Mouse (Mus musculus) CH12.LX (cell line): ENCODE measurements around the gene Slfn8. TPM values are rescaled to one million over a fixed set of nuclear protein-coding genes. Genes with fewer than 3 reads are reported as not detected.
A peak's percentile ranks its signal among the peaks of the same experiment; 100 is the strongest.

Source experiments
- DNase-seq: peaks from one replicate; pipeline ENCODE4 v3.0.0-alpha.2; 2013; ENCODE audit errors: extremely low read depth
- H3K27ac ChIP-seq: 2 replicates; pipeline ENCODE4 v1.5.1; 2012; ENCODE audit warnings: low read depth, mild to moderate bottlenecking, control low read depth, moderate library complexity; ENCODE audit not compliant: insufficient read depth
- H3K27me3 ChIP-seq: replicated peaks from 2 replicates; pipeline ENCODE3; 2012; ENCODE audit warnings: inconsistent platforms
- H3K36me3 ChIP-seq, 2 experiments: replicated peaks in 1 of 2; 2 replicates each; pipeline versions ENCODE3 to v1.6.1; 2012; ENCODE audit warnings: inconsistent platforms in 1 of 2, low read length in 1 of 2, mild to moderate bottlenecking in 1 of 2, mixed read lengths in 1 of 2, moderate library complexity in 1 of 2; ENCODE audit not compliant: control insufficient read depth in 1 of 2, insufficient read depth in 1 of 2
- H3K4me1 ChIP-seq, 2 experiments: 2 replicates each; pipeline ENCODE4 v1.6.1; 2012; ENCODE audit warnings: inconsistent platforms in 1 of 2, moderate library complexity in 1 of 2; ENCODE audit not compliant: insufficient read depth in 2 of 2, control insufficient read depth in 1 of 2
- H3K4me2 ChIP-seq: 2 replicates; pipeline ENCODE4 v1.6.1; 2012; ENCODE audit warnings: low read depth, mild to moderate bottlenecking, control low read depth; ENCODE audit not compliant: poor library complexity, insufficient read depth, severe bottlenecking
- H3K4me3 ChIP-seq, 3 experiments: fragments of 150-350 bp in 1 of 3; sonication (generic) in 1 of 3; replicated peaks in 1 of 3; 2 replicates each; pipeline versions ENCODE3 to v1.5.1; 2011 to 2012; ENCODE audit warnings: low read depth in 2 of 3, low read length in 2 of 3, mild to moderate bottlenecking in 2 of 3, moderate library complexity in 2 of 3, control low read depth in 1 of 3, improper control_type of control experiment in 1 of 3, inconsistent platforms in 1 of 3, mixed read lengths in 1 of 3; ENCODE audit not compliant: poor library complexity in 1 of 3
- H3K79me2 ChIP-seq: replicated peaks from 2 replicates; pipeline ENCODE4 v1.6.1; 2012; ENCODE audit warnings: mild to moderate bottlenecking, moderate library complexity; ENCODE audit not compliant: control insufficient read depth, poor library complexity, insufficient read depth, severe bottlenecking; ENCODE audit errors: extremely low read depth
- H3K9ac ChIP-seq: 2 replicates; pipeline ENCODE4 v1.6.1; 2012; ENCODE audit warnings: low read depth, mild to moderate bottlenecking, control low read depth, moderate library complexity; ENCODE audit not compliant: insufficient read depth
- H3K9me3 ChIP-seq: replicated peaks from 2 replicates; pipeline ENCODE3; 2012; ENCODE audit warnings: low read length, inconsistent platforms, mixed read lengths
- BHLHE40 ChIP-seq: IDR thresholded peaks from 2 replicates; pipeline ENCODE4 v1.6.1; 2011; ENCODE audit warnings: mild to moderate bottlenecking, low read depth, low read length, improper control_type of control experiment
- CHD1 ChIP-seq: IDR thresholded peaks from 2 replicates; pipeline ENCODE4 v1.6.1; 2012; ENCODE audit warnings: low read depth, low read length, improper control_type of control experiment, inconsistent platforms
- CHD2 ChIP-seq: IDR thresholded peaks from 2 replicates; pipeline ENCODE4 v1.6.1; 2011; ENCODE audit warnings: low read length, improper control_type of control experiment
- E2F4 ChIP-seq: IDR thresholded peaks from 2 replicates; pipeline ENCODE4 v1.6.1; 2011; ENCODE audit warnings: low read depth, low read length, improper control_type of control experiment; ENCODE audit not compliant: insufficient replicate concordance
- ELF1 ChIP-seq: IDR thresholded peaks from 2 replicates; pipeline ENCODE4 v1.6.1; 2014; ENCODE audit warnings: low read depth, mild to moderate bottlenecking, inconsistent platforms, low read length, improper control_type of control experiment
- EP300 ChIP-seq: IDR thresholded peaks from 2 replicates; pipeline ENCODE4 v1.6.1; 2011; ENCODE audit warnings: low read length, improper control_type of control experiment
- HCFC1 ChIP-seq: IDR thresholded peaks from 2 replicates; pipeline ENCODE4 v1.6.1; 2012; ENCODE audit warnings: low read depth, mild to moderate bottlenecking, inconsistent platforms, low read length, improper control_type of control experiment
- IRF4 ChIP-seq: IDR thresholded peaks from 2 replicates; pipeline ENCODE4 v1.6.1; 2014; ENCODE audit warnings: low read depth, mild to moderate bottlenecking, inconsistent platforms, low read length, improper control_type of control experiment
- JUN ChIP-seq: IDR thresholded peaks from 2 replicates; pipeline ENCODE4 v1.6.1; 2011; ENCODE audit warnings: low read depth, mild to moderate bottlenecking, low read length, improper control_type of control experiment, moderate library complexity; ENCODE audit not compliant: insufficient read depth
- JUND ChIP-seq: conservative IDR thresholded peaks from 2 replicates; pipeline ENCODE4 v1.6.1; 2011; ENCODE audit warnings: low read depth, low read length, improper control_type of control experiment
- MAFK ChIP-seq: IDR thresholded peaks from 2 replicates; pipeline ENCODE4 v1.6.1; 2011; ENCODE audit warnings: low read length, improper control_type of control experiment; ENCODE audit not compliant: insufficient replicate concordance
- MAX ChIP-seq: IDR thresholded peaks from 2 replicates; pipeline ENCODE4 v1.6.1; 2011; ENCODE audit warnings: low read length, improper control_type of control experiment
- MAZ ChIP-seq: IDR thresholded peaks from 2 replicates; pipeline ENCODE4 v1.6.1; 2012; ENCODE audit warnings: low read depth, mild to moderate bottlenecking, inconsistent platforms, low read length, improper control_type of control experiment, moderate library complexity
- MEF2A ChIP-seq: IDR thresholded peaks from 2 replicates; pipeline ENCODE4 v1.6.1; 2014; ENCODE audit warnings: low read depth, mild to moderate bottlenecking, inconsistent platforms, low read length, improper control_type of control experiment, borderline replicate concordance
- MXI1 ChIP-seq: IDR thresholded peaks from 2 replicates; pipeline ENCODE4 v1.6.1; 2011; ENCODE audit warnings: mild to moderate bottlenecking, low read depth, low read length, improper control_type of control experiment
- NELFE ChIP-seq: IDR thresholded peaks from 2 replicates; pipeline ENCODE4 v1.6.1; 2011; ENCODE audit warnings: low read depth, low read length, improper control_type of control experiment
- PAX5 ChIP-seq: IDR thresholded peaks from 2 replicates; pipeline ENCODE4 v1.6.1; 2012; ENCODE audit warnings: low read length, inconsistent platforms, mixed read lengths
- POLR2A ChIP-seq: IDR thresholded peaks from 2 replicates; pipeline ENCODE4 v1.6.1; 2011; ENCODE audit warnings: low read depth, mild to moderate bottlenecking, improper control_type of control experiment, low read length
- POLR2AphosphoS2 ChIP-seq: IDR thresholded peaks from 2 replicates; pipeline ENCODE4 v1.6.1; 2011; ENCODE audit warnings: low read depth, low read length, improper control_type of control experiment
- RAD21 ChIP-seq: IDR thresholded peaks from 2 replicates; pipeline ENCODE4 v1.6.1; 2011; ENCODE audit warnings: low read depth, mild to moderate bottlenecking, low read length, improper control_type of control experiment, moderate library complexity
- SIN3A ChIP-seq: IDR thresholded peaks from 2 replicates; pipeline ENCODE4 v1.6.1; 2012; ENCODE audit warnings: low read length, improper control_type of control experiment, inconsistent platforms
- SMC3 ChIP-seq: IDR thresholded peaks from 2 replicates; pipeline ENCODE4 v1.6.1; 2011; ENCODE audit warnings: low read depth, low read length, improper control_type of control experiment
- TCF12 ChIP-seq: IDR thresholded peaks from 2 replicates; pipeline ENCODE4 v1.6.1; 2014; ENCODE audit warnings: low read depth, mild to moderate bottlenecking, inconsistent platforms, low read length, improper control_type of control experiment
- UBTF ChIP-seq: IDR thresholded peaks from 2 replicates; pipeline ENCODE4 v1.6.1; 2012; ENCODE audit warnings: low read depth, mild to moderate bottlenecking, inconsistent platforms, low read length, improper control_type of control experiment, moderate library complexity
- USF1 ChIP-seq: IDR thresholded peaks from 2 replicates; pipeline ENCODE4 v1.6.1; 2014; ENCODE audit warnings: low read depth, mild to moderate bottlenecking, inconsistent platforms, low read length, improper control_type of control experiment
- USF2 ChIP-seq: conservative IDR thresholded peaks from 2 replicates; pipeline ENCODE4 v1.6.1; 2011; ENCODE audit warnings: low read depth, low read length, improper control_type of control experiment
- ZC3H11A ChIP-seq: IDR thresholded peaks from 2 replicates; pipeline ENCODE4 v1.6.1; 2012; ENCODE audit warnings: low read depth, mild to moderate bottlenecking, inconsistent platforms, low read length, improper control_type of control experiment
- ZKSCAN1 ChIP-seq: IDR thresholded peaks from 2 replicates; pipeline ENCODE4 v1.6.1; 2012; ENCODE audit warnings: low read depth, inconsistent platforms, low read length, improper control_type of control experiment, borderline replicate concordance
- ZMIZ1 ChIP-seq: IDR thresholded peaks from 2 replicates; pipeline ENCODE4 v1.6.1; 2012; ENCODE audit warnings: low read depth, mild to moderate bottlenecking, inconsistent platforms, low read length, improper control_type of control experiment
- dilution Hi-C: fragments of 300-500 bp; cut with MboI; formaldehyde crosslinking; loops from 2 replicates; pipeline ENCODE4 v1.14.3; 2020; ENCODE audit warnings: low sequenced_read_pairs; ENCODE audit not compliant: extremely low pct_unique_long_range_greater_than_20kb, extremely low pct_ligation_motif_present
- in situ Hi-C: fragments of 300-500 bp; cut with MboI; formaldehyde crosslinking; loops from 3 replicates; pipeline ENCODE4 v1.14.3; 2019; ENCODE audit warnings: low sequenced_read_pairs, low pct_ligation_motif_present, low pct_unique_long_range_greater_than_20kb, mixed read lengths
- polyA plus RNA-seq: library from polyadenylated mRNA; unstranded; fragments of >175 nt; gene quantifications from 2 replicates; pipeline ENCODE4 v1.2.1, GENCODE M21; 2012; ENCODE audit warnings: low read depth; ENCODE audit not compliant: insufficient read length
- total RNA-seq, 2 experiments: library from RNA; depleted of rRNA; stranded (reverse); fragments of 300-350 nt in 1 of 2; fragments of >200 nt in 1 of 2; gene quantifications; 2 replicates each; pipeline ENCODE4 v1.2.3; 2012 to 2014

Gene Slfn8
- total and polyA plus RNA-seq, 3 experiments, result 3.4 to 6.3 (median 4.1) TPM

DNA sequence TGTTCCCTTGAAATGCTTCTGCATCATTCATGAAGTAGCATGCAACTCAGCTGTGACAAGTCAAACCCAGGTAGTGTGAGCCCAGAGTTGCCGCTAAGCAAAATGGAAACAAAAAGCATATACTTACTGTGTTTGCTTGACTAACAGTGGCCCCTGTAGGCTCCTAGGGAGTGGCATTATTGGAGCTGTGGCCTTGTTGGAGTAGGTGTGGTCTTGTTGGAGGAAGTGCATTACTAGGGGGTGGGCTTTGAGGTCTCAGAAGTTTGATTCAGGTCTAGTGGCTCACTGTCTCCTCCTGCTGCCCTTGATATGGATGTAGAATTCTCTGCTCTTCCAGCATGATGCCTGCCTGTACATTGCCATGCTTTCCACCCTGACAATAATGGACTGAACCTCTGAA lies 19.7 kb upstream of the Slfn8 start (continued):
- TF ChIP-seq POLR2A (peak; percentile 84), ZKSCAN1 (no peak), UBTF (no peak), ZC3H11A (0 out of 2 replicates have a peak, but pooled peaks have one; percentile 25), MXI1 (peak; percentile 83)

DNA sequence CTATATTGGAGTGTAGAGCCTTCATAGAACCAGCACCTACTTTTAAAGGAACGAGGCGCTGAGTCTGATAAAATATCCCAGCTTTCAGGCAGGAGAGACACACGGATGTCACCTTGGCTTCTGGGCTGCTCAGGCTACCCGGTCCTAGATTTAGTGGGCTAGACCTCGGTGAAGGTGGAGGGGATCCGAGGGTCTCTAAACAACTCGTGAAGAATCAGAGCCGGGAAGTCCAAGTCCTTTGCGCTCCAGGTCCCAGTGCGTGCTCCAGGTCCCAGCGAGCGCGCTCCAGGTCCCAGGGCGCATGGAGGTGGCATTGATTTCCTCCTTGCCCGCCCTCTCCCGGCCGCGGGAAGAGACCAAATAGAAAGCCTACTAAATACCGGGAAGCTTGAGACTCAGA lies 19.2 kb upstream of the Slfn8 start:
- H3K9me3 ChIP-seq, result peaks cover 17% of the 10 kb centered on the region
- H3K36me3 ChIP-seq, result peaks cover 16 to 28% of the 10 kb centered on the region in 2 experiments
- peaks cover 7 to 35% of the 10 kb centered on the region in 2 experiments for H3K4me1 ChIP-seq
- dilution Hi-C loops, result no loop called here
- peak; percentile 27 for DNase-seq
- no peaks in the 10 kb centered on the region for H3K27me3 ChIP-seq
- peak overlapping the region; percentile 67 to 79 (median 69) for H3K4me3 ChIP-seq
- TF ChIP-seq POLR2A (no peak), MAFK (no peak), MXI1 (0 out of 2 replicates have a peak, but pooled peaks have one; percentile 24)
- H3K79me2 ChIP-seq, result no peaks in the 10 kb centered on the region
- peak overlapping the region; percentile 72 for H3K4me2 ChIP-seq
- in situ Hi-C loops, result loop anchor here (10.0 kb wide), 1 partner anchor 175 kb away; no protein-coding TSS in a partner anchor
- H3K27ac ChIP-seq, result peak overlapping the region; percentile 91
- H3K9ac ChIP-seq, result peak overlapping the region; percentile 97

GRCm38 (mm10) chr11:83039156-83039555 lies 18.5 kb upstream of the Slfn8 start:
- H3K27ac ChIP-seq, result peak overlapping the region; percentile 70
- dilution Hi-C loops, result no loop called here
- 0 out of 2 replicates have a peak, but pooled peaks have one; percentile 8 for TF ChIP-seq POLR2A
- peak; percentile 42; the same call in 1 of the 2 replicates for TF ChIP-seq HCFC1
- peak; percentile 73 for TF ChIP-seq BHLHE40
- peak; percentile 87 for TF ChIP-seq JUN
- no peak for TF ChIP-seq E2F4
- peak; percentile 90 for TF ChIP-seq EP300
- peak; percentile 71 for TF ChIP-seq ELF1
- no peak for TF ChIP-seq PAX5
- no peak for TF ChIP-seq UBTF
- TF ChIP-seq MEF2A, result peak; percentile 83
- peak; percentile 95 for TF ChIP-seq IRF4
- TF ChIP-seq TCF12, result peak; percentile 82
- no peak for TF ChIP-seq ZKSCAN1
- TF ChIP-seq CHD1, result peak; percentile 89
- no peak for TF ChIP-seq MXI1
- peak; percentile 80; the same call in 1 of the 2 replicates for TF ChIP-seq MAZ
- no peak for TF ChIP-seq POLR2AphosphoS2
- TF ChIP-seq ZMIZ1, result no peak
- 0 out of 2 replicates have a peak, but pooled peaks have one; percentile 27 for TF ChIP-seq CHD2
- TF ChIP-seq JUND, result peak; percentile 91
- no peak for TF ChIP-seq USF2
- peak; percentile 56; the same call in 1 of the 2 replicates for TF ChIP-seq SIN3A
- peak; percentile 41 for TF ChIP-seq USF1
- TF ChIP-seq RAD21, result peak; percentile 28
- TF ChIP-seq MAX, result peak; percentile 73
- TF ChIP-seq SMC3, result peak; percentile 29
- no peak for TF ChIP-seq NELFE

More at GRCm38 (mm10) chr11:83039156-83039555, 18.5 kb upstream of the Slfn8 start:
- H3K9ac ChIP-seq, result peak overlapping the region; percentile 97
- DNase-seq, result peak; percentile 93
- H3K4me2 ChIP-seq, result peak overlapping the region; percentile 72
- peak overlapping the region; percentile 36 to 69 (median 67) for H3K4me3 ChIP-seq
- in situ Hi-C loops, result loop anchor here (10.0 kb wide), 1 partner anchor 176 kb away; no protein-coding TSS in a partner anchor
- H3K36me3 ChIP-seq, result peaks cover 22 to 34% of the 10 kb centered on the region in 2 experiments
- H3K27me3 ChIP-seq, result no peaks in the 10 kb centered on the region
- H3K4me1 ChIP-seq, result peaks cover 6 to 35% of the 10 kb centered on the region in 2 experiments; a peak in 3 of 4 replicates
- peaks cover 4% of the 10 kb centered on the region; the same call in 1 of the 2 replicates for H3K79me2 ChIP-seq
- peaks cover 22% of the 10 kb centered on the region for H3K9me3 ChIP-seq
